Mouse (Mus musculus): ENCODE results near the gene Dbx1. TPM values are rescaled to one million over a fixed set of nuclear protein-coding genes. Genes with fewer than 3 reads are reported as not detected.

Gene Dbx1
- polyA plus RNA-seq, 1 experiment = 0.05 TPM

DNA sequence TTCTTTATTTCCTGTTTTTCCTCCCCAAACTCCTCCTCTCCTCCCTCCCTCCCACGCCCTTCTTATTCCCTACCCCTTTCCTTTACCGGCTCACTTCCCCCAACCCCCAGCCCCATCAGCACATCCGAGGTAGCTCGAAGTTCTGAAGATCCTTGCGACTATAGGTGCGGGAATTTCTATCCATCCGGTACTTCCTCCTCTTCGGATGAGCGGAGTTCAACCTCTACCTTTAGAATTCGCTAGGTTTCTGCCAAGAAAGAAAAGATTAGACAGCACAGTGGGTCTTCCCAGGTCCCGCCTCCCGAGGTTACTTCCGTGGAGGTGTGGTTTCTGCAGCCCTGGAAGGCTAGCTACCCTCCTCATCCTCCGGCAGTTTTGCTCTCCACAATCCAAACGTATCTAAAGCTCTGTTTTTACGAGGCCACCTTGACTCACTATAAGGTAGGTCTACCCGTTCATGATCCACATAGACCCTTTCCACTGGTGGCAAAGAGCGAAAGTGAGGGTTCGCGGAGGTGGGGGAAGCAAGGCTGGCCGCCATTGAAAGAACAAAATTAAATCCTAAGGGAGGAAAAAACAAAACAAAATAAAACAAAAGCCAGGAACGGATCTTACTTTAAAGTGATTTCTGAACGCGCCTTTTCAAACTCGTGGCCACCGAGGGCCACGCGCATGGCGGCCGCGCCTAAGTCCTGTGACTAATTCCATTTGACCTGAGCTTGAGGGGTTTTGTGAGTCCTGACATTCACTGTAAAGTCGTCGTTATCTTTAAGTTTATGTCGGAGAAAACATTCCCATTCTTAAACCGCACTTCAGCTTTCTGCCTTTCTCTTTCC, 2.5 kb upstream of the Dbx1 start:
- H3K27me3 ChIP-seq (ENCODE audit: control insufficient read depth, insufficient read depth, low read length) = peaks cover 18% of the 10 kb centered on the region
- no peak for DNase-seq
- H3K4me3 ChIP-seq (ENCODE audit: control insufficient read depth, insufficient read depth, low read length) = no peak overlapping the region
- 18% methylated on average over 35 of the region's 35 CpGs for WGBS
- H3K4me1 ChIP-seq (replicated peaks; ENCODE audit: control insufficient read depth, insufficient read depth, low read length) = peaks cover 6% of the 10 kb centered on the region; the same call in 1 of the 2 replicates
- no peak for TF ChIP-seq CTCF (IDR thresholded peaks at IDR 0.05; ENCODE audit: borderline replicate concordance, control insufficient read depth, extremely low read depth, insufficient read depth, low read length, poor library complexity)
- no peak for TF ChIP-seq POLR2A (IDR thresholded peaks at IDR 0.05; ENCODE audit: control insufficient read depth, extremely low read depth, insufficient read depth, low read length, poor library complexity)
- H3K27ac ChIP-seq (ENCODE audit: control insufficient read depth, insufficient read depth, low read length) = no peak overlapping the region
- no peaks in the 10 kb centered on the region for H3K36me3 ChIP-seq (ENCODE audit: control insufficient read depth, insufficient read depth, low read length)

DNA sequence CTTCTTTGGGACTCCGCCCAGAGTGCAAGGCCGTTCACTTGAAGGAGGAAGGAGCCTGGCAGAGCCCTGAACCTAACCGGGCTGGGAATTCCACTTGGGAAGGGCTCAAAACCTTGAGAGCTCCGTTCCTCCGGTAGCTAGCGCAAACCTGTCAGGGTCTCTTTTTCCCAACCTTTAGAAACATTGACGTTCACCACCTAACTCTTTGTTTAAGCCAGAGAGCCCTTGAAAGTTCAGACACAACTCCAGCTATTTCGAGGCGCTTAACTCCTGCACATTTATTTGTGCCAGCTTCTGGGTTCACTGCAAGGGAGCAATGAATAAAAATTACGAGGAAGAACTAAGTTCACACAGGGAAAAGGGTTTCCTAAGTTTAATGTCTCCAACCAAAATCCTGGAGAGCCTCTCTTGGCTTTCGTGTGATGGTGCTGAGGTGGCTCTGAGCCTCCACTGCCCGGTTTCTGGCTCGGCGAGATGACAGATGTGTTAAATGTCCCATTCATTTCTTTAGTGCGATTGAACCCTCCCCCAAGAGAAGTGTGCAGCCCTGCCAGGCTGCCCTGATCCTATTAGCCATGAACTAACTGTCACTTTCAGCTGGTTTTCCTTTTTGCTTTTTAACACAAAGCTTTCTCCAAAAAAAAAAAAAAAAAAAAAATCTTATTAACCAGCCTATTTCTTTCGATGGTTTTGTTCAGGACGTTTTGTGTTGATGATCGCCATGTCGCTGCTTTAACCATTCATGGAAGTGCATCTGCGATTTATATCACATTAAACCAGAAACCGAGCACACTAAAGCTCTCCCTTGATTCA, 1.4 kb upstream of the Dbx1 start:
- Histone ChIP-seq H3K4me1 (replicated peaks; ENCODE audit: control insufficient read depth, insufficient read depth, low read length) (peaks cover 12% of the 10 kb centered on the region), H3K27me3 (ENCODE audit: control insufficient read depth, insufficient read depth, low read length) (peaks cover 20% of the 10 kb centered on the region), H3K36me3 (ENCODE audit: control insufficient read depth, insufficient read depth, low read length) (no peaks in the 10 kb centered on the region), H3K27ac (ENCODE audit: control insufficient read depth, insufficient read depth, low read length) (no peak overlapping the region), H3K4me3 (ENCODE audit: control insufficient read depth, insufficient read depth, low read length) (no peak overlapping the region)
- DNase-seq = no peak
- TF ChIP-seq CTCF (IDR thresholded peaks at IDR 0.05; ENCODE audit: borderline replicate concordance, control insufficient read depth, extremely low read depth, insufficient read depth, low read length, poor library complexity) = no peak
- no peak for TF ChIP-seq POLR2A (IDR thresholded peaks at IDR 0.05; ENCODE audit: control insufficient read depth, extremely low read depth, insufficient read depth, low read length, poor library complexity)
- WGBS = 11% methylated on average over 21 of the region's 21 CpGs

DNA sequence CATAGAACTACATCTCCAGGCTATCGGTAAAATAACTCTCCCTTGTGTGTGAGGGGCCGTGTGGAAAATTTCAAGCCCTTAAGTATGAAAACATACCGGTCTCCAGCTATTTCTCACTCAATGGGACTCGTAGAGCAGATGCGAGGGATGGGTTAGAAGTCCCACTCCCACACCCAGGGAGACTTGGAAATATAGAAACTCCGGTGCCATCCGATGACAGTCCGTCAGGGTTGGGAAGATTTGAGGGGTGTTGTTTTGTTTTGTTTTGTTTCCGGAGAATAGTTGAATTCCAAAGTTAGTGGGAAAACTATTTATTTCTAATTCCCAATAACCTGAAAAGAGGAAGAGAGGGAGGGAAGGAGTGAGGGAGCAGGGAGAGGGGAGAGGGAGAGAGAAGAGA, 632 bp upstream of the Dbx1 start:
- WGBS = 18% methylated on average over 9 of the region's 9 CpGs

DNA sequence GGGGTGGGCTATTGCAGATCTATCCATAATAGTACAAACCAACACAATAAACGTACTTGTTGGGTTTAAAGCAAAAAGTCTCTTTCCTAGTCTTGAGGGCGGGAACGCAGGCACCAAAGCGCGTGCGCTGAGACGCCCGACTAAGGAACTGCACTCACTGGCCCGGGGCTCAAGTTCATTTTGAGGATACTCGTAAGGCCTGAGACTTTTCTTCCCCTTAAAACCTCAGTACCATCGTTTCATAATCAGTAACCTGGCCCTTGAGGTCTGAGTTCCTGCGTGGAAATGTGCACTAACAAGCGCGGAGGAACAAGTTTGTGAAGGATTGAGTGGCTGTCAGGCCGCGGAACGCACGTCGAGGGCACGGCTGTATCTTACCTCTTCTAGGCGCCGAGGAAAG, 678 bp downstream of the Dbx1 start:
- no peak for TF ChIP-seq POLR2A (IDR thresholded peaks at IDR 0.05; ENCODE audit: control insufficient read depth, extremely low read depth, insufficient read depth, low read length, poor library complexity)
- no peak for TF ChIP-seq CTCF (IDR thresholded peaks at IDR 0.05; ENCODE audit: borderline replicate concordance, control insufficient read depth, extremely low read depth, insufficient read depth, low read length, poor library complexity)
- peaks cover 26% of the 10 kb centered on the region for H3K27me3 ChIP-seq (ENCODE audit: control insufficient read depth, insufficient read depth, low read length)
- no peaks in the 10 kb centered on the region for H3K36me3 ChIP-seq (ENCODE audit: control insufficient read depth, insufficient read depth, low read length)
- no peak overlapping the region for H3K4me3 ChIP-seq (ENCODE audit: control insufficient read depth, insufficient read depth, low read length)
- H3K4me1 ChIP-seq (replicated peaks; ENCODE audit: control insufficient read depth, insufficient read depth, low read length) = peaks cover 12% of the 10 kb centered on the region
- 6% methylated on average over 22 of the region's 22 CpGs for WGBS
- no peak overlapping the region for H3K27ac ChIP-seq (ENCODE audit: control insufficient read depth, insufficient read depth, low read length)
- DNase-seq = no peak

More for the DNA sequence above, 632 bp upstream of the Dbx1 start:
- no peak for TF ChIP-seq POLR2A (IDR thresholded peaks at IDR 0.05; ENCODE audit: control insufficient read depth, extremely low read depth, insufficient read depth, low read length, poor library complexity)
- no peak for TF ChIP-seq CTCF (IDR thresholded peaks at IDR 0.05; ENCODE audit: borderline replicate concordance, control insufficient read depth, extremely low read depth, insufficient read depth, low read length, poor library complexity)
- peaks cover 12% of the 10 kb centered on the region for H3K4me1 ChIP-seq (replicated peaks; ENCODE audit: control insufficient read depth, insufficient read depth, low read length)
- no peak overlapping the region for H3K4me3 ChIP-seq (ENCODE audit: control insufficient read depth, insufficient read depth, low read length)
- no peaks in the 10 kb centered on the region for H3K36me3 ChIP-seq (ENCODE audit: control insufficient read depth, insufficient read depth, low read length)
- no peak overlapping the region for H3K27ac ChIP-seq (ENCODE audit: control insufficient read depth, insufficient read depth, low read length)
- no peak for DNase-seq
- peaks cover 22% of the 10 kb centered on the region for H3K27me3 ChIP-seq (ENCODE audit: control insufficient read depth, insufficient read depth, low read length)

DNA sequence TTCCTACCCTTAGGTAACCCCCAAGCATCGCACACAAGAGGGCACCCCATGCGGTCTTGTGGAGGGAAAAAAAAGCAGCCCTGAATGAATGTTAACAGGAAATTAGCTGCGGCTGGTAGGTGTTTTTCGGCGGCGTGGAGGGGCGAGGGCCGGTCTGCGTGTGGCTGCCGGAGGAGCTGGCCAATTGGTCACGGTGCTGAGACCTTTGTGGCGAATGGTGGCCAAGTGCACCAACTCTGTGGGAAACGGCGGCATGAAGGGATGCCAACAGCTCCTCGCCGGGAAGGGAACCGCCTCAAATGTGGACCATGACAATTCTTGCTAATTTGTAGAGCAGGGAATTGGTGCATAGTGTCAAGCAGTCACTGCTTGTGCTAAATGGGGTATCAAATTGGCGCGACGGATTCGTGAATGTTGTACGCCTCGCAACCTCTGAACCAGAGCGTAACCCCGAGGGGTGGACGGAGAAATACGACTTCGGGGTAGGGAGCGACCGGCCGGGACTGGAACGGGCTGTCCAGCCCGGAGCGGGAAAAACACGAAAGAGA, 1.5 kb downstream of the Dbx1 start:
- no peak for DNase-seq
- Histone ChIP-seq H3K4me3 (ENCODE audit: control insufficient read depth, insufficient read depth, low read length) (no peak overlapping the region), H3K36me3 (ENCODE audit: control insufficient read depth, insufficient read depth, low read length) (no peaks in the 10 kb centered on the region), H3K27ac (ENCODE audit: control insufficient read depth, insufficient read depth, low read length) (no peak overlapping the region), H3K27me3 (ENCODE audit: control insufficient read depth, insufficient read depth, low read length) (peaks cover 28% of the 10 kb centered on the region), H3K4me1 (replicated peaks; ENCODE audit: control insufficient read depth, insufficient read depth, low read length) (peaks cover 12% of the 10 kb centered on the region)
- TF ChIP-seq CTCF (IDR thresholded peaks at IDR 0.05; ENCODE audit: borderline replicate concordance, control insufficient read depth, extremely low read depth, insufficient read depth, low read length, poor library complexity) (no peak), POLR2A (IDR thresholded peaks at IDR 0.05; ENCODE audit: control insufficient read depth, extremely low read depth, insufficient read depth, low read length, poor library complexity) (no peak)
- whole genome bisulfite sequencing = 6% methylated on average over 35 of the region's 35 CpGs
